Mouse (Mus musculus) cerebral cortex, adult 2 months (tissue): Measurements from ENCODE around the gene Gna12.

Experiments used
- WGBS: fragments of 180-500 bp; shearing (Covaris S2); methylation state at CpG from one replicate; pipeline ENCODE4 v1.1.7; 2018; 5-methylcytosine and 5-hydroxymethylcytosine counted together

Gene Gna12

GRCm38 (mm10) chr5:140827413-140827812 is 2.8 kb downstream of the Gna12 start:
- 29% methylated on average over 2 of the region's 2 CpGs for WGBS

- 65% methylated on average over 1 of the region's 1 CpGs for WGBS
Observed at GRCm38 (mm10) chr5:140826796-140827195, 3.4 kb downstream of the Gna12 start.

GRCm38 (mm10) chr5:140826118-140826517 is 4.1 kb downstream of the Gna12 start:
- WGBS: 97% methylated on average over 1 of the region's 1 CpGs

- 38% methylated on average over 7 of the region's 7 CpGs for WGBS
Observed at GRCm38 (mm10) chr5:140824126-140824525, 6.1 kb downstream of the Gna12 start.

DNA sequence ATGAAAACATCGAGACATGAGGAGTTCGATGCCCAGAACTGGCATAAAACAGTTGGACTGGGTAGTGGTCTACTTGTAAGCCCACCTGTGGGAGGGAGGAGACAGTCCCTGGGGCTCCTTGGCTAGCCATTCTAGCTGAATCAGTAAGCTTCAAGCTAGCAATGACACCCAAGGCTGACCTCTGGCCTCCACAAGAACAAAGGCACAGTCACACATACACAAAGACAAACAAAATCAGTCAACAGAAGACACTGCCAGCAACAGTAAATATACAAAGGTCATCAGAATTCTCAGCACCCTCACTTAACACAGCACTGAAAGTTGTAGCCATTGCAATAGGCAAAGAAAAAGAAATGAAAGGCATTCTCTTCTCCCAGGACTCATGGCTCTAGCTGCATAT is 6.8 kb downstream of the Gna12 start:
- 87% methylated on average over 2 of the region's 2 CpGs for WGBS

GRCm38 (mm10) chr5:140821951-140822350 is 8.3 kb downstream of the Gna12 start:
- 55% methylated on average over 4 of the region's 4 CpGs for WGBS

GRCm38 (mm10) chr5:140820539-140820938 is 9.7 kb downstream of the Gna12 start:
- 81% methylated on average over 4 of the region's 4 CpGs for WGBS

- WGBS: 52% methylated on average over 4 of the region's 4 CpGs
Observed at GRCm38 (mm10) chr5:140819594-140819993, 10.6 kb downstream of the Gna12 start.

DNA sequence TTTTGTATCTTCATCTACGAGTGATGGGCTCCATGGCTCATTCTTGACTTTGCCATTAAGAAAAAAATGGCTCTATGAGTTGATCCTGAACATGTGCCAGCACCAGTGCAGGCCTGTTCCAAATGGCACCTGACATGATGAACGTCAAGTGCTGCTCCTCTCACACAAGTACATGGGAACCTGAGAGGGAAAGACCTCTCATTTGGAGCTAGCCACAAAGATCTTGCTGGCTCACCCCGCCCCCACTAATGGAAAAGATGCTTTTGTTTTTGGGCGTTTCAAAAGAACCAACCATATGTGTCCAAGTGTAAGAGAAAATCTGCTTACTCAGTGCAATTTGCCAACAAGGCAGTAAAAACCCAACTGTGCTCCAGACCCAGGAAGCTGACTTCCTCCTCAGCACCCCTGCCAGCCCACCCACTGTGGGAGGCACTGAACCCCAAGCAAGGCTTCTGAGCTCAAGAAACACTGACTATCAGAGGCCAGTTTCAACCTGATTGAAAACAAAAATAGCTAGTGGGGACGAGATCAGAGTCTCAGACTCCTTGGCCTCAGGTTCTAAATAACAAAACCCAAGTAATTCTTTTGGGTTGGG is 11.7 kb downstream of the Gna12 start:
- WGBS: 61% methylated on average over 5 of the region's 5 CpGs

GRCm38 (mm10) chr5:140816950-140817568 is 13.2 kb downstream of the Gna12 start:
- 80% methylated on average over 6 of the region's 6 CpGs for WGBS

DNA sequence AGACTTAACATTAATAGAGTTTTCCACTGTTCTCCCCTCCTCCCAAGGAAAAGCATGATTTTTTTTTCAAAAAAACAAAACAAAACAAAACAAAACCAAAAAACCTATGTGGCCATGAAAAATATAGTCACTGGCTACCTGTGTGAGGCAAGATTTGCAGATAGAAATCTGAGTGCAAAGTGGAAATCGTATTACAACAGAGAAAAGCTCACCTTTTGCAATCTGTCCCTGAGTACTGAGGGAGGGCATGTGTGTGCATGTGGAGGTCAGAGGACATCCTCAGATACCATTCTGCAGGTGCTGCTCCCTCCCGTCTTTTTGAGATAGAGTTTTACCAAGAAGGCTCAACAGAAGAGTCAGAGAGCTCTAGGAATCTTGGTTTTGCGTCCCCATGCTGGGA is 14.2 kb downstream of the Gna12 start:
- WGBS: 90% methylated on average over 3 of the region's 3 CpGs

- WGBS: 34% methylated on average over 9 of the region's 9 CpGs
Observed at GRCm38 (mm10) chr5:140815059-140815728, 15.0 kb downstream of the Gna12 start.

- 72% methylated on average over 5 of the region's 5 CpGs for WGBS
Observed at GRCm38 (mm10) chr5:140814403-140814802, 15.8 kb downstream of the Gna12 start.

DNA sequence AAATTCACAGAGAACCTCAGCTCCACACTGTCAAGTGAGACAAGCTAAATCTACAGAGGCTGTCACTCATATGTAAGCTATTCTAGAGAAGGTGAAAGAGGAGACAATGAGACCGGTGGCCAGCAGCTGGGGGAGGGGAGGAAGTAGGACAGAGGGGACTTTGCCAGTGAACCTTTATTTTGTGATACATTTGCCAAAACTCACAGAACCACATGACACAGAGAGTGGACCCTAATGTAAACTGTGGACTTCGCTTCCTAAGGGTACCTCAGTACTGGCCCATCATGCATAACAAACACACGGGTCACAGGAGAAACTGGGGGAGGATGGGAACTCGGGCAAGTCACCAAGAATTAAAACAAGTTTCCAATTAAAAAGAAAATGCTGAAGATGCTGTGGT is 17.5 kb downstream of the Gna12 start:
- 42% methylated on average over 4 of the region's 4 CpGs for WGBS

DNA sequence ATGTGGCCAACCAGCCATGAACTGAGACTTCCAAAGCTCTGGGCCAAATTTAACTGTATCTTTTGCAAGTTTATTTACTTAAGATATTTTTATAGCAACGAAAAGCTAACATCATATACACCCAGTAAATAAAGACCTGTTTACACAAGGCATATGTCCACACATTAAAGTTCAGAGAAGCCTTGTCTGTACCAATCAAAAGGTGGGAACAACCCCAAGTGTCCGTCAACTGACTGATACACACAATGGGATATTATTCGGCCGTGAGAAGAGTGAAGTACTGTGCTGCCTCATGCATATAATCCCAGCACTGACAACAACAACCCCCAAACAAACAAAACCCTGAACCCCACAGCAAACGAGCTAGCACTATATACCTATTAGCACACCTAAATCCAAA is 18.2 kb downstream of the Gna12 start:
- WGBS: 61% methylated on average over 5 of the region's 5 CpGs

DNA sequence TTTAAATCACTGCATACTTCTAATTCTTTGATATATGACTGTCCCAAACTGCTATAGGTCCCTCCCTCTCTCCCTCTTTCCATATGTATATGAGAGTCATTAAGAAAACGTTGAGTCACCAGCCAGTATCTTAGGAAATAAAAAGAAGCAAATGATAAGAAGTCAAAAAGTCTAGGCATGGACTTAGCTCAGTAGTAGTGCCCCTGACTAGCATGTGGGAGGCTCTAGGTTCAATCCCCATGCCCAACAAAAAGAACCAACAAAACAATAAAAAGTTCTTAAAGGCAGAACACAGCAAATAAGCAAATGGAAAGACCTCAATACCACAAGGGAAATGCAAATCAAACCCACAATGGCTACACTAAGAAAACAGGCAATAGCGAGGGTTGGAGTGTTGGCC is 18.8 kb downstream of the Gna12 start:
- WGBS: 45% methylated on average over 2 of the region's 2 CpGs

DNA sequence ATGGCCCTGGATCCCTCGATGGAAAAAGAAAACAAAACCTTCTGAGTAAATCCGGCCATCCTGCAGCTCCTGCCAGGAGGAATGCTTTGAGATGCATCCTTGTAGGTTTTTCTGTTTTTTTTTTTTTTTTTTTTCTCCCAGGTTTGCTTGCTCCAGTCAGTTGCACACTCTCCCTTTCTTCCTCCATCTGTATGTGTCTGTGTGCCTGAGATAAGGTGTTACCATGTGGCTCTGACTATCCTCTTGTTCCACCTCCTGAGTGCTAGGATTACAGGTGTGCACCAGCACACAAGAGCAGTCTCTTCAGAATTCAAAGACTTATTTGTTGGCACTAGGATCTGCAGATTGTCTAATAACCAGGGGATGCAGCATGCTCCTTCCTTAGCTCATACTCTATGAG is 23.3 kb downstream of the Gna12 start:
- WGBS: 37% methylated on average over 2 of the region's 2 CpGs

- WGBS: 85% methylated on average over 2 of the region's 2 CpGs
Observed at GRCm38 (mm10) chr5:140806252-140806651, 24.0 kb downstream of the Gna12 start.

- WGBS: 92% methylated on average over 5 of the region's 5 CpGs
Observed at GRCm38 (mm10) chr5:140801782-140802181, 28.4 kb downstream of the Gna12 start.

GRCm38 (mm10) chr5:140800288-140800923 is 29.8 kb downstream of the Gna12 start:
- WGBS: 50% methylated on average over 6 of the region's 6 CpGs

- WGBS: 25% methylated on average over 2 of the region's 2 CpGs
Observed at GRCm38 (mm10) chr5:140799190-140799589, 31.0 kb downstream of the Gna12 start.

DNA sequence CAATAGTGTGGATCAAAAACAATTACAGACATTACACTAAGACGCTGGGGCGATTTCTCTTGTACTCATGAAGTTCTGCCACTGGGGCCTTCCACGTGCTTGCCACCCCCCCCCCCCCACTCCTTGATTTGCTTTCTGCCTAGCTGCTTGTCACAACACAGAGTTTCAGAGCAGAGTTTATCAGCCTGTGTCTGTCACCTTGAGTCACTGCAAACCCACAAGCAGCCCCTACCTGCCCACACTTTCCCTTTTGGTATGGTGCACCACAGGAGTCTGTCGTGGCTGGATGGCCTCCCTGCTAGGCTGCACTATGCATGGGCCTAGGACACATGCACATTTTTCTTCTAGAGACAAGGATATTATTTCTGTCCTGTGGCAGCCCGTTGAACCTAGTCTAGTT is 31.5 kb downstream of the Gna12 start:
- WGBS: 43% methylated on average over 5 of the region's 5 CpGs

- 54% methylated on average over 7 of the region's 7 CpGs for WGBS
Observed at GRCm38 (mm10) chr5:140798158-140798557, 32.1 kb downstream of the Gna12 start.
